Mouse (Mus musculus) C2C12 (cell line): ENCODE data around the gene Ost4. TPM values are rescaled to one million over a fixed set of nuclear protein-coding genes. Genes with fewer than 3 reads are reported as not detected.

Source experiments
- H3K27me3 ChIP-seq: one replicate; pipeline ENCODE4 v1.6.1; 2011; ENCODE audit not compliant: control insufficient read depth, insufficient read depth, insufficient read length
- H3K36me3 ChIP-seq: one replicate; pipeline ENCODE4 v1.6.1; 2011; ENCODE audit not compliant: control insufficient read depth, insufficient read depth
- H3K4me3 ChIP-seq: one replicate; pipeline ENCODE4 v1.5.1; 2011; ENCODE audit warnings: mild to moderate bottlenecking, control low read depth; ENCODE audit not compliant: poor library complexity, insufficient read depth, severe bottlenecking
- H3K79me2 ChIP-seq: one replicate; pipeline ENCODE4 v1.6.1; 2011; ENCODE audit not compliant: control insufficient read depth, insufficient read depth
- H3K79me3 ChIP-seq: one replicate; pipeline ENCODE4 v1.6.1; 2011; ENCODE audit warnings: low read depth, control low read depth
- H3ac ChIP-seq: one replicate; pipeline ENCODE3; 2011; ENCODE audit warnings: low read depth; ENCODE audit not compliant: control insufficient read depth, insufficient read length
- CEBPB ChIP-seq: IDR thresholded peaks from one replicate; pipeline ENCODE4 v1.6.1; 2011; ENCODE audit warnings: low read depth, mild to moderate bottlenecking, control low read depth, moderate library complexity
- CTCF ChIP-seq: IDR thresholded peaks from one replicate; pipeline ENCODE4 v1.5.1; 2011; ENCODE audit not compliant: control insufficient read depth, insufficient read depth, insufficient read length
- FOSL1 ChIP-seq: IDR thresholded peaks from one replicate; pipeline ENCODE4 v1.8.0; 2011; ENCODE audit warnings: mild to moderate bottlenecking, low read length; ENCODE audit not compliant: poor library complexity, insufficient read depth, severe bottlenecking
- MAX ChIP-seq: IDR thresholded peaks from one replicate; pipeline ENCODE4 v1.6.1; 2011; ENCODE audit warnings: mild to moderate bottlenecking, control low read depth
- MYOD1 ChIP-seq: IDR thresholded peaks from one replicate; pipeline ENCODE4 v1.6.1; 2011; ENCODE audit warnings: low read depth; ENCODE audit not compliant: control insufficient read depth, insufficient read length
- MYOG ChIP-seq: IDR thresholded peaks from one replicate; pipeline ENCODE4 v1.6.1; 2011; ENCODE audit not compliant: control insufficient read depth, insufficient read length; ENCODE audit errors: extremely low read depth
- USF1 ChIP-seq: IDR thresholded peaks from one replicate; pipeline ENCODE4 v1.6.1; 2011; ENCODE audit warnings: low read depth, mild to moderate bottlenecking, control low read depth, moderate library complexity
- polyA plus RNA-seq: library from polyadenylated mRNA; unstranded; fragments of >200 nt; fragmentation: generic; extraction: Trizol; gene quantifications from one replicate; pipeline ENCODE4 v1.2.1, GENCODE M21; 2012; ENCODE audit warnings: missing spikeins

Ost4 gene
- polyA plus RNA-seq, 1 experiment = 348 TPM

DNA sequence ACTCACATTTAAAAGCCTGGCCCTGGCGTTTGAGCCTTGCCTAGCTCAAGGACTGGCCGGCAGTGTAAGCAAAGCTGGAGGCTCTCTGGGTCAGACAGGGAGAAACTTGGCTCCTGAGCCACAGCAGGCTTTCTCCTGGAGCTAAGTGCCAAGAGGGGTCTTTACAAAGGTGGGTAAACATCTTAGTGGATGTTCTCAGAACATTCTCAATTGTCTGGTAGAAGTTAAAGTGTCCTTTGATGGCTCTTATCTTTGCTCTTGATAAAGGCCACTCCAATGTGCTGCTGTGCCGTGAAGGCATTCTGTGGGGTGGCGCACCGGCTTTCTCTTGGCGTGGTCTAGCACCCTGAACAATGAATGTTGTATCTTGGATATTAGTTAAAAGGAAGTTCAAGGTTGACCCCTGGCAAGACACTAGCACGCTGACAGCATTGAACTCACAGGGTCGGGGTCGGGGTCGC is 15.0 kb upstream of the Ost4 start:
- Histone ChIP-seq H3K79me3 (no peaks in the 10 kb centered on the region), H3K27me3 (no peaks in the 10 kb centered on the region), H3K79me2 (no peaks in the 10 kb centered on the region), H3K4me3 (no peak overlapping the region), H3K36me3 (no peaks in the 10 kb centered on the region), H3ac (no peak overlapping the region)
- TF ChIP-seq USF1 (no peak), CEBPB (no peak), MYOG (no peak), MAX (no peak), FOSL1 (no peak), MYOD1 (no peak), CTCF (no peak)

DNA sequence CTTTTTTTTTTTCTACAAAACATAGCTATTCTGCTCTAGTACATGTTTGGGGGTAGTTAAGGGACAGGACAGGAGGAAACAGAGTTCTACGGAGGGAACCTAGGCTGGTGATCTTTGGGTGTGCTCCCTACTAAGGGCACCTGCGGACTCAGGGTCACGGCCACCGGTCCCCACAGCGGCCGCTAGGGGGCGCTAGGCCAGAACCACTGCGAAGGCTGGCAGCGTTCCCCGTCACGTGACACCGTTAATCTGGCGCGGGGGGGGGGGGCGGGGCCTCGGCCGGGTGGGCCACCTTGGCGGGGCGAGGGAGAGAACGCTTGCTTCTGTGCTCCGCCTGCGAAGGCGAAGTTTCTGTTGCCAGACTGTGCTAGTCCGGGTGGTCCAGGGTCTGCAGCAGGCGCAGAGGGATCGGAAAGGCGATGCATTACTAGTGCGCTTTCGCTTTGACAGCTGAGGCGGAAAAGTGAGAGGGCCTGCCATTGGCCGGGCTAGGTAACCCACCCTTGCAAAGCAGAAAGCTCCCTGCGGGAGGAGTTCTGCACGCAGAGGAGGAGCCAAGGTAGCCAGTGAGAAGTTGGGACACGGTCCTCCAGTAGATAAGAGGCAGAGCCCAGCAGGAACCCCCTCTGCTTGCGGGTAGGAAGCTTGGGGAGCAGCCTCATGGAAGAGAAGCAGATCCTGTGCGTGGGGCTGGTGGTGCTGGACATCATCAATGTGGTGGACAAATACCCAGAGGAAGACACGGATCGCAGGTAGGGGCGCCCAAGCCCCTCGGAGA is 13.9 kb upstream of the Ost4 start, which contains the start of gene Khk:
Khk (plus strand) TSS at position 176 of the 778 bp plus-strand sequence.
- no peaks in the 10 kb centered on the region for H3K36me3 ChIP-seq
- H3ac ChIP-seq = peak within 1 kb of the TSS; percentile 62
- no peak for TF ChIP-seq FOSL1
- TF ChIP-seq CEBPB = no peak
- TF ChIP-seq MYOG = no peak
- TF ChIP-seq MYOD1 = no peak
- peak; percentile 84 for TF ChIP-seq USF1
- TF ChIP-seq CTCF = peak; percentile 90
- TF ChIP-seq MAX = no peak

DNA sequence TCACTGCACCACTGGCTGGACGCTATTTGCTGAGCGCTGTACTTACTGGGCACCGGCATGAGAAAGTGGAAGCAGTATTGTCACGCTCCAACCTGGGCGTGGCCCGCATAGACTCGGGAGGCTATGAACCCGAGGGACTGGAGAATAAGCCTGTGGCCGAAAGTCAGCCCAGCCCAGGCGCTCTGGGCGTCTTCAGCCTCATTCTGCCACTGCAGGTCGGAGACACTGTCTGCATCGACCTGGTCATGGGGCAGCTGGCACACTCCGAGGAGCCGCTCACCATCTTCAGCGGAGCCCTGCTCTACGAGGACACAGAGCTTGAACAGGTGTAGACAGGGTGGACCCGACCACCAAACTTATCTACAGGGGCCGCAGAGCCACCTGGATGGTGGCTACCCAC is 13.0 kb upstream of the Ost4 start:
- no peak for TF ChIP-seq CEBPB
- TF ChIP-seq FOSL1 = no peak
- no peak for TF ChIP-seq MYOG
- H3K79me2 ChIP-seq = no peaks in the 10 kb centered on the region
- H3K79me3 ChIP-seq = no peaks in the 10 kb centered on the region
- H3K4me3 ChIP-seq = no peak overlapping the region
- no peaks in the 10 kb centered on the region for H3K27me3 ChIP-seq
- no peaks in the 10 kb centered on the region for H3K36me3 ChIP-seq
- H3ac ChIP-seq = no peak overlapping the region

More for the DNA sequence above, 13.9 kb upstream of the Ost4 start, which contains the start of gene Khk:
- peak within 1 kb of the TSS; percentile 28 for H3K4me3 ChIP-seq
- H3K27me3 ChIP-seq = no peaks in the 10 kb centered on the region
- H3K79me3 ChIP-seq = no peaks in the 10 kb centered on the region
- no peaks in the 10 kb centered on the region for H3K79me2 ChIP-seq

DNA sequence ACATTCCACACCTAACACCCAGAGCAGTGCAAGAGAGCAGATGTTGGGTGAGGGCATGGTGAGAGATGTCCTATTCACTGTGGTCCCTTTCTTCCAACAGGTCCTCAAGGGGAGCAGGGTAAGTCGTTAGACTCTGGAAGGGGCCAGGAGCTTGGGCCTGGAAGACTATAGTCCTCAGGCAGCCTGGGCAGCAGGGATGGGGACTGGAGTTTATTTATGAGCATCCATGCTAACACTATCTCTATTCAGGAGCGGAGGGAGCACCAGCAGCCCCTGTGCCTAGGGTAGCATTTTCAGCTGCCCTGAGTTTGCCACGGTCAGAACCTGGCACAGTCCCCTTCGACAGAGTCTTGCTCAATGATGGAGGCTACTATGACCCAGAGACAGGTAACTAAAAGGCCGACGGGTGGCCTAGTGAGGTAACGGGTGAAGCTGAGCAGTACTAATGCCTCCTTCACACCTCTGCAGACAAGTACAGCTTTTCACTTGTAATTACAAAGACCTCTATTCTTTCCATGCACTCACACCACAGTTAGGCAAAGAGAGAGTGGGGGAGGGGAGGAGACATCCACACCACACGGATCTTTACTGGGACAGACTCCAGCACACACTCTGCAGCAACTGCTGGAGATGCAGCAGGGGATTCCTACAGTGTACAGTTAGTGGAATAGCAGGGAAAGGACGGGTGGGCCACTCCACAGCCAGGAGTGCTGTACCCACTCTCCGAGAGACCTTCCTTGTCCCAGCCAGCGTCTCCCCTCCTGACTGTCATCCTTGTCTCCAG is 12.4 kb upstream of the Ost4 start:
- peaks cover 1% of the 10 kb centered on the region for H3K79me2 ChIP-seq
- no peak for TF ChIP-seq MYOD1
- H3K79me3 ChIP-seq = no peaks in the 10 kb centered on the region
- H3ac ChIP-seq = no peak overlapping the region
- H3K4me3 ChIP-seq = no peak overlapping the region
- H3K36me3 ChIP-seq = no peaks in the 10 kb centered on the region
- no peaks in the 10 kb centered on the region for H3K27me3 ChIP-seq

DNA sequence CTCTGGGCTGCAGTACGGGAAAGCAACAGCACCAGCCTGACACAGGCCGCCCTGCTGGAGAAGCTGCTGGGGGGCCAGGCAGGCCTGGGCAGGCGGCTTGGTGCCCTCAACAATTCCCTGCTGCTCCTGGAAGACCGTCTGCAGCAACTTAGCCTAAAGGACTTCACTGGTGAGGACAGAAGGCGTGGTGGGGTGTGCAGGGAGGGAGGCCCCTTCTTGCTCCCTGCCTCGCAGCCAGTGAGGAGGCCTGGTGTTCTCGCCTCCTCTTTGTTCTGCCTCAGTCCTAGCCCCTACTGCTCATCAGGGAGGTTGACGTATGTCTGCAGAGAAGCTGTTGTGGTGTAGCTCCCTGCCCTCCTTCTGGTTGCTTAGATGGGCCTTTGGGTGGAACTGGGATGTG is 11.1 kb upstream of the Ost4 start:
- TF ChIP-seq MYOD1 = no peak
- H3K79me3 ChIP-seq = no peaks in the 10 kb centered on the region
- no peak overlapping the region for H3ac ChIP-seq

DNA sequence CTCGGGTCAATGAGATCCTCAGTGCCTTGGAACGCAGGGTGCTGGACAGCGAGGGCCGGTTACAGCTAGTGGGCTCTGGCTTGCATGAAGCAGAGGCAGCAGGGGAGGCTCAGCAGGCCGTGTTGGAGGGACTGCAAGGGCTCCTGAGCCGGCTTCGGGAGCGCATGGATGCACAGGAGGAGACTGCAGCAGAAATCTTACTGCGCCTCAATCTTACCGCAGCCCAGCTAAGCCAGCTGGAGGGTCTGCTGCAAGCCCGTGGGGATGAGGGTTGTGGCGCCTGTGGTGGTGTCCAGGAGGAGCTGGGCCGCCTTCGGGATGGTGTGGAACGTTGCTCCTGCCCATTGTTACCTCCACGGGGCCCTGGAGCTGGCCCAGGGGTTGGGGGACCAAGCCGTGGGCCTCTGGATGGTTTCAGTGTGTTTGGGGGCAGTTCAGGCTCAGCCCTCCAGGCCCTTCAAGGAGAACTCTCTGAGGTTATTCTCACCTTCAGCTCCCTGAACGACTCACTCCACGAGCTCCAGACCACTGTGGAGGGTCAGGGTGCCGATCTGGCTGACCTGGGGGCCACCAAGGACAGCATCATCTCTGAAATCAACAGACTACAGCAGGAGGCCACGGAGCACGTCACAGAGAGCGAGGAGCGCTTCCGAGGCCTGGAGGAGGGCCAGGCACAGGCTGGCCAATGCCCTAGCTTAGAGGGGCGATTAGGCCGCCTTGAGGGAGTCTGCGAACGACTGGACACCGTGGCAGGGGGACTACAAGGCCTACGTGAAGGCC is 10.5 kb upstream of the Ost4 start:
- Histone ChIP-seq H3K79me3 (no peaks in the 10 kb centered on the region), H3K4me3 (no peak overlapping the region), H3K79me2 (peaks cover 16% of the 10 kb centered on the region), H3ac (no peak overlapping the region), H3K36me3 (no peaks in the 10 kb centered on the region), H3K27me3 (no peaks in the 10 kb centered on the region)
- TF ChIP-seq MYOG = no peak
- no peak for TF ChIP-seq FOSL1
- no peak for TF ChIP-seq MYOD1
- no peak for TF ChIP-seq USF1
- TF ChIP-seq MAX = no peak
- no peak for TF ChIP-seq CEBPB
- TF ChIP-seq CTCF = no peak

More for the DNA sequence above, 11.1 kb upstream of the Ost4 start:
- Histone ChIP-seq H3K27me3 (no peaks in the 10 kb centered on the region), H3K4me3 (no peak overlapping the region), H3K79me2 (peaks cover 15% of the 10 kb centered on the region), H3K36me3 (no peaks in the 10 kb centered on the region)
